Mouse (Mus musculus) lung, adult 2 months (tissue): Measurements from ENCODE around the gene Phc3.

ENCODE experiments used
- CTCF ChIP-seq: fragments of 200-500 bp; IDR thresholded peaks from 2 replicates; pipeline ENCODE4 v1.5.1; 2011; ENCODE audit warnings: mild to moderate bottlenecking, low read length, control low read depth; ENCODE audit not compliant: insufficient read depth
- POLR2A ChIP-seq: fragments of 200-500 bp; IDR thresholded peaks from 2 replicates; pipeline ENCODE4 v1.6.1; 2011; ENCODE audit warnings: low read depth, mild to moderate bottlenecking, control low read depth, low read length, borderline replicate concordance; ENCODE audit errors: extremely low read depth

DNA sequence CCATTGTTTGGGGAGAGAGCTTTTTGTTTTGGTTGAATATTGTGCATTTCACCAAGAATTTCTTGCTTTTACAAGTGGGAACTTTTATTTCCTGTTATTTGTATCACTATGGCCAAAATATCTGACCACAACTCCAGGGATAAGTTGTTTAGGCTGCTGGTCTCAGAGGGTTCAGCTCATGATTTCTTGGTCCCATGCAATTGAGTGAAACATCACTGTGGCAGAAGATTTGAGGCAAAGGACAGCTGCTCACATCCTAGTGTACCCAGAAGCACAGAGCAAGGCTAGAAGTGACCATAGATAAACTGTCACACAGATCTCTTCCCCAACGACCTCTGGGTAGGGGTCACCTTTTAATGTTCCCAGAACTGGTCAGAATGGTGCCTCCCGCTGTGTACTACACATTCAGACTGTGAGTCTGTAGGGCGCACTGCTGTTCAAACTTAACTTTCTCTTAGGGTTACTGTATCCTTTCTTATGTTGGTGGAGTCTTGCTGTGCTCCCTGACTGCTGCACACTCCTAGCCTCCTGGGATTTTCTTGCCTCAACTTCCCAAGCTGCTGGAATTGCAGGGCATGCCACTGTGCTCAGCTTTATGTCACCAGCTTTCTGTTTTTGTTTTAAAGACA is 31.9 kb upstream of the Phc3 start:
- TF ChIP-seq CTCF (no peak), POLR2A (no peak)
